Mouse (Mus musculus): Measurements from ENCODE around the gene 4933427D14Rik. TPM values are rescaled to one million over a fixed set of nuclear protein-coding genes. Genes with fewer than 3 reads are reported as not detected.

The 4933427D14Rik gene
- total RNA-seq, 4 experiments from 2014 or later = 7.0 to 16.0 (median 10.6) TPM

DNA sequence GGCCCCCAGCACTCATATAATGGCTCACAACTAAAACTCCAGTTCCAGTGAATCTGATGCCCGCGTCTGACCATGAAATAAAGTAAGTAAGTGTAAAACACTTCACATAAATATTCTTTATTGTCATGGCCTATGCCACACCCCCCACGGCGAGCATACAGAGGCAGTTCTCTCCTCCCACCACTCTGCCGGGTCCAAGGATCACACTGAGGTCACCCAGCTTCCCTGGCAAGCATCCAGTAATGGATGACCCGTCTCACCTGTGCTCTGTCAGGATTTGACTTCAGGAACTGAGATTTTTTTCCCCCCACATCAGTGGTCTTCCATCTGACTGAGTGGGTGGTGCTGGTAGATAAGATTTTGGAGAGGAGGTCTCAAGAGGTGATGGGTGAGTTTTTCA lies 67.1 kb downstream of the 4933427D14Rik start:
- no peak for DNase-seq

DNA sequence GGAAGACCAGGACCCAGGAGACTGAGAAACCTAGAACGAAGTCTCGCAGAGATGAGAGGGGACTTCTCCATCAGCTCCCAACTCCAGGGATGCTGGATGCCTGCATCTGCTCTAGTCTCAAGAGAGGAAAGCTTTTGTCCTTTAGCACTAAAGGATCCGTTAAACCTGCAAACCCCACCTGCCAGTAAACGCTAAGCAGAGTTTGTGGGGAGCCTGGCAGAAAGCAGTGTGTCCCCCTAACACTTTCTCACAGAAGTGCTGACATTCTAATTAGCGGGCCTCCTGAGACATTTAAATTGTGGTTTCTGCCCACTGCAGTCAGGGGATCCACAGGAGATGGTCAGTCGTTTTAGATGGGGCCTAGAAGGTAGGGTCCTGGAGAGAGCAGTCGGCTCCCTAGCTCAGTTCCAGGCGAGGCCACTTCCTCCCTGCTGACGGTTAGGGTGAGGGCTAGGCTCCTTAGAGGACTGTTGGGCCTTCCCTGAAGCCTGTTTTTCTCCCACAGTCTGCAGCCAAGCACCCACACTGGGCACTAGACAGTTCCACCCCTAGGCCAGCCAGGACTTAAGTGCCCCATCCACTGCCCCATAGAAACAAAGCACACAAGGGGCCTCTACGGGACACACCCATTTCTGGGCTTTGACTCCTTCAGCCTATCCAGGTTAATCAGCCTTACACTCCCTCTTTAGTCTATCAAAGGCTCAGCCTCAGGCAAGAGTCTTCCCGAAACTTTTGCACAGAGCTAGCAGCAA lies 70.9 kb downstream of the 4933427D14Rik start:
- DNase-seq = no peak

- DNase-seq = no peak
Observed at GRCm38 (mm10) chr11:72135383-72136158, 71.7 kb downstream of the 4933427D14Rik start, which contains the start of gene Pitpnm3. Gene Pitpnm3, minus strand, starts transcription at chr11:72135778.

DNA sequence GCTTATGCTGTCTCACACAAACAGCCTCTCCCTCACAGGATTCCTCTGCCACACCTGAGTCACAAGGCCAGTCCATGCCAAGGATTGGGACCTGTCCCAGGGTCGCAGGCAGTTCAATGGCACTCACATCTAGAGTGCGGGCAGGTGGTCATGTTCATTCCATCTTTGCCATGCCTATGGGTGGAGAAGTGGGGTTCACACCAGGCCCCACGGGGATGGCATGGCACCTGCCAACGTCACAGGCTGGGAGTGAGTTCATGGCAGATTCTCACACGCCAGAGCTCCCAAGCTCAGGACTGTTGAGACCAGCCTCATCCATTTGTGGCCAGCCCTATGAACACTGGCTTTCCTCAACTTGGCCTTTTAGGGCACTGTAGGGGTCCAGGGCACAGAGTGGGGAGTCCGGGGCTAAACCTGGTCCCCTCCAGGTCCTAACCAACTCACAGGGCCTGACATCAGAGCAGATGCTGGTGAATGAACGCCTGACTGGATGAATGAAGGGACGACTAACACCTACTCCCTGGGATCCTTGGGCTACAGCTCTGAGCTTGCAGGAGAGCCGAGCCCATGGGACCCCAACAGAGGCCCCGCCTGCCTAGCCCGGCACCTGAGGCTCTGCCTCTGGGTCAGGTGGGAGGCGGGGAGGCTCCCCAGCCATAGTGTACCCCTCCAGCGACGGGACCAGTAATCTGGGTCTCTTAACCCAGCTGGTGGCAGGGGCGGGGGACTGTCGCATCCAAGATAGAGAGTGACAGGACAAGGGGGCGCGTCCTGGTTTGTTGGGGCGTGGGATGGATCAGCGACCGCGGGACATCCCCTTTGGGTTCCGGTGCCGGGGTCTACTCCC lies 72.5 kb downstream of the 4933427D14Rik start:
- DNase-seq = no peak

DNA sequence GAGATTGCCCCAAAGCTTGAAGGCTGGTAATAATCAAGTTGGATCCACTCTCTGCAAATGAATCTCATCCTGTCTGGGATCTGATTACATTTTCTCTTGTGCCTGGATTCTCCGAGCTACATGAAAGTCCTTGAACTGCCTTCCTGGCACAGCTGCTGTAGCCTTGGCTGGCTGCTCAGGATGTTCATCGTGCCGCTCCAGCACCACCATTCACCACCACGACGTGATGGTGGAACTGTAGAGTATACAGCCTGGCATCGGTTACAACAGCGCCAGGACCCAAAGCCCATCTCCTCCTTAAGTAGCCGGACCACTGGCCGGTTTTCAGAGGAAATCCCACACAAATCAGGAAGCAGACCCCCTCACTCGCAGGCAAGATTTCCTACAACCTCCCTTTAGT lies 74.2 kb downstream of the 4933427D14Rik start:
- DNase-seq = peak; percentile 36

- DNase-seq = peak; percentile 50
Observed at GRCm38 (mm10) chr11:72132266-72132665, 75.0 kb downstream of the 4933427D14Rik start.

DNA sequence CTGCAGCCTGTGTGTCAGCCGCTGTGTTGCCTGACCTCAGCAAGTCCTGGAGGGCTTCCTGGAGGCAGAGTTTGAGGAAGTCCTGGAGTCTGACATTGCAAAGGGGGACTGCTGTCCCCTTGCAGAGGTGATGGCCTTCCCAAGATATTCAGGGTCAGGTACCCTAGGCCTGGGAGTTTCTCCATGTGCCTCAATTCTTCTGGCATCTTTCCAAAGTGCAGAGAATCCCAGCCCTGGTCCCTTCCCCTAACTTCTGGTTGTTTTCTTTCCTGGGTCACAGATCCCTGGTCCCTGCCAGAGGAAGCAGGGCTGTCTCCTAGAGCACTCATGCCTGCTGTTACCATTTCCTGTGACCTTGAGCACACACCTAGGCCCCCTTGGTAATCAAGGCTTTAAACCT lies 75.6 kb downstream of the 4933427D14Rik start:
- no peak for DNase-seq

DNA sequence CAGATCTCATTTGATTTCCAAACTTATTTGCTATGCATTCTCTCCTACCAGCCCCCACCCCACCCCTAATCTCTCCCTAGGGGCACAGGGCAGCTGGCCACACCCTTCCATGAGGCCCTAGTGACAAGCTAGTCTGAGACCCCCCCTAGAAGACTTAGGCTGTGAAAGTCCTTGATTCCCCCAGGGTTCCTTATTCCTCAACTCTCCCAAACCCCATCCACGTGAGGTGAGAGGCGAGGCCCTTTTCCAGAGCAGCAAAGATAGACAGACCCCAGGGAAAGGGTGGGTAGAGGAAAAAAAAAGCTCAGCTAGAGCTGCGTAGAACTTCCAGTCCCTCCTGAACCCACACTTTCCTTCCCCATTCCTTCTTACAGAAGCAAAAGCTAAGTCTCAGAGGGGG lies 76.4 kb downstream of the 4933427D14Rik start:
- no peak for DNase-seq

DNA sequence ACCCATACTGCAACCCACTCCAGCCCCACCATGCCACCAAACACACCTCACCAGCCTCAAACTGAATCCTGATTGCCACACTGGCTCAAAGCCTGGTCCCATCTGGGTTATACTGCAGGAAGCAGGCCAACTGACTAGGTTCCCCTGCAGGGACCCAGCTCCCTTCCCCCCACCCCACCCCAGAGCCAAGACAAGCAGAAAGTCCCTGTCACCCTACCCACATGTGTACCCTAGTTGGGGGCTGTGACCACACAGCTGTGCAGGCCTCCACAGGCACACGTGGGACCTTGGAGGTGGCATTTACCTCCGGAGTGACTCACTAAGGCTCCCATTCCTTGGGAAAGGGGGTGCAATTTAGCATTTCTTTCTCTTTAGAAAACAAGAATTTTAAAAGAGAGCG lies 76.8 kb downstream of the 4933427D14Rik start:
- no peak for DNase-seq

- DNase-seq = no peak
Observed at GRCm38 (mm10) chr11:72130021-72130420, 77.2 kb downstream of the 4933427D14Rik start.

DNA sequence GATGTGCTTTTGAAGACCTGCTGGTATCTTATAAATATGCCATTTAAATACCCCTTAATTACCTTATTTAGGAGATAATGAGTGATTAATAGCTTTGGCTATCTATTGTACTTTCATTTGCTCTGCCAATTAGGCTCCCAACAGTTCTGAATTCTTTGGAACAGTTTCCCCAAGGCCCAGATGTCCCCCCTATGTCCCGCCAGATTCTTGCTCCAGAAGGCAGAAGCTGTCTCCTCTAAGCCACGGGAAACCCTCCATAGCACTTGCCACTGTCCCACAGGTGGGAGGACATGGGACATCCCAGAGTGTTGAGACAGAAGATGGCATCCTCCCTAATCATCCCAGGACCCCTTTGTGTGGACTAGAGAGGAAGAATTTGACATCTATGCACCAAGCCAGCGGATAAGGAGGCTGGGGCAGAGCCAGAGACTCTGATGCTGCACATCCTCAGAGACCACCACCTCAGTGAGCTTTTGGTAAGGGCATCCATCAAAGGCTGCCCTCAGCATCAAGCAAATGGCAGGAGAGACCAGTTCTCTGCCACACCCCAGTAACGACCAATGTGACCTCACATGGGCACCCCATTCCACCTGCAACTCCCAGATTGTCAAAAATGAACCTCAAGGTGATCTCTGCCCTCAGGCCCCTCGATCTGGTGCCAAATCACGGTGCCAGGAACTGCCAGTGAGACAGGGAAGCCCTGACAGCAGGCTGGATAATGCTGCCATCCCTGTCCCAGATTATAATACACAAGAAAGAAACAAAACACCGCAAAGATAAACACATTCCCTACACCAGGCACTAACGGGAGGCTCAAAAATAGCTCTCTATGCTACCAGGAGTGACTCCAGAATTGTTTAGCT lies 78.0 kb downstream of the 4933427D14Rik start:
- DNase-seq = no peak

GRCm38 (mm10) chr11:72127450-72128189 lies 79.6 kb downstream of the 4933427D14Rik start:
- no peak for DNase-seq

DNA sequence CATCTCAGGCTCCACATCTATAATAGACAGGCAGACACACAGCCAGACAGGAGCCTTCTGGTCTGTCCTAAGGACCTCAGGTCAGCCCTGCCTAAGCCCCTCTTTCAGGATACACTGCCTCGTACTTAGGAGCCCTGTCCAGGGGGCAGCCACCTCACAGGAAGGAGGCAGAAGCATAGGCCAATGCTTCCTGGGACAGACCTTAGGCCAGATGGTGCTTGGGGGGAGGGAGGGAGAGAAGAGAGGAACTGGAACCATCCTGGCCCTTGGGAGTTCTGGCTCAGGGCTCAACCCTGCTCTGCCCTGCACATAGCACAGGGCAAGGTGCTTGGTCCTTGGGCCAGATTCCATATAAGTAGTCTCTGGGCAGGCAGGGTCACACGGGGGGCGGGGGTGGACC lies 81.5 kb downstream of the 4933427D14Rik start:
- no peak for DNase-seq

- no peak for DNase-seq
Observed at GRCm38 (mm10) chr11:72123531-72123930, 83.7 kb downstream of the 4933427D14Rik start.

GRCm38 (mm10) chr11:72120354-72120753 lies 86.9 kb downstream of the 4933427D14Rik start:
- peak; percentile 41 for DNase-seq

GRCm38 (mm10) chr11:72118630-72119029 lies 88.6 kb downstream of the 4933427D14Rik start:
- DNase-seq = no peak

DNA sequence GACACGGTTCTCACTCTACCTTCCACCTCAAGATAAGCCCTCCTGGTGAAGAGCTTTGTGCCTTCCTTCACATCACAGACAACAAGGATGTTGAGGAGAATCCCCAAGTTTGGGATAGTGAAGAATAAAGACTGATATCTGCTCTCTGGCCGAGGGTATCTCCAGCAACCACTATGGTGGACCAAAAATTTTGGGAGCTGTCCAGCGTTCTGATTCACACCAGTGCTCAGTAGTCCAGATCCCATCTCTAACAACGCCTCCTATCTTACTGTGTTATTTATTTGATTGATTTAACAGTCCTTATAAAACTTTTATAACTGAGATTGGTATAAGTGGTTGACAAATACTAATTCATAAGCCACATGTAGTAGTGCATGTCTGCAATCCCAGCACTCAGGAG lies 94.0 kb downstream of the 4933427D14Rik start:
- no peak for DNase-seq

DNA sequence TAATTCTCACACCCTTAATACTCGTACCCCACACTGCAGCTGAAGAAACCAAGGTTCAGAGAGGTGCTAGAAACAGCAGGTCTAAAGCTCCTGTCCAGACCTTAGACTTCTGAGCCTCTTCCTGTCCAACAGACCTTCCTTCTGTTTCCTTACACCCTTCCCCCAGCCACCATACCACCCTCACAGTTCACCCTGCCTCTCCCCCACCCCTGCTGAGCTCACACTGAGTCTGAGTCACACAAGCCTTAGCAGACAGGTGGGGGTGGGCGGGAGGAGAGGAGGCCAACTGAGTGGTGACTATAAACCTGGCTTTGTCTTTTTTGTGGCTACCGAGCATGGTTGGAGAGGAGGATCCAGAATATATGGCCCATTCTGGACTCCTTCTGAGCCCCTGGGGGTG lies 96.5 kb downstream of the 4933427D14Rik start:
- DNase-seq = no peak

DNA sequence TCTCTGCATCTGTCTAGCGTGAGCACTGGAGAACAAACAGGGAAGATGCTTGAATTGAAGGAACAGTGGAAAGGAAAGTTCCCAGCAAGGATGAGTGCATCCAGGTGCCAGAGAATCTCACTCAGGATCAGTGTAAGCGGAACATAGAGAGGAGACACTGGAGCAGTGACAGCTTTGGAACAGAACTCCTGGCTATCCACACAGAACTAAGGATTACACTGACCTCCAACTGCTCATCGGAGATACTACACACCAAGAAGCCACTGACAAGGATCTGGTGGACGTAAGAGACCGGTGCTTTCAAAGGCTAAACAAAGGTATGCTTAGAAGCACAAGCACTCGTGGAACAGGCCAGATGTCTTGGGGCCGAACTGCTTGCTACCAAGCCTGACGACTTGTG lies 103.0 kb downstream of the 4933427D14Rik start:
- no peak for DNase-seq
